Mouse (Mus musculus) heart, adult 8-10 months (tissue): ENCODE measurements at regions not wholly inside any gene's neighbourhood (a gene's known extent, or its start where the extent isn't known, plus 50 kb on each side); places are given as distances from the start of the nearest gene placed in this dataset.
A peak's percentile ranks its signal among the peaks of the same experiment; 100 is the strongest.

Experiments
- DNase-seq: peaks from one replicate; pipeline ENCODE4 v3.0.0; 2022; ENCODE audit warnings: low spot score

DNA sequence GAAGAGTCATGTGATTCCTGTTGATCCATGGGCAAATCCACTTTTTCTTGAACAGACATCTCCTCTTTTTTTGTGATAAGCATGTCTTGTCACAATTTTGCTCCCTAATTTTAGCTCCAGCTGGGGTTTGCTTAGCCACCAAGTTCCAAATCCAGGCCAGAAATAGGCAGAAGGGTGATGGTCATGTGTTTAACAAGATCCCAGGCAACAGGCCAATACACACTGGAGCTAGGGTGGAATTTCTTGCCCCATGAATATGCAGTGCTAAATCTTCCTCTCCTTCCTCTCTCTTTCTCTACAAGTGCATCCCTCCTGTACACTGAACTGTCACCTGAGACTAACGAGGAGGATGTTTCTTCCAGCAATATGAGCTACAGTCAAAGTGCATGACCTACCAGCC lies 58.6 kb upstream of the Vgll2 start:
- peak; percentile 60 for DNase-seq

DNA sequence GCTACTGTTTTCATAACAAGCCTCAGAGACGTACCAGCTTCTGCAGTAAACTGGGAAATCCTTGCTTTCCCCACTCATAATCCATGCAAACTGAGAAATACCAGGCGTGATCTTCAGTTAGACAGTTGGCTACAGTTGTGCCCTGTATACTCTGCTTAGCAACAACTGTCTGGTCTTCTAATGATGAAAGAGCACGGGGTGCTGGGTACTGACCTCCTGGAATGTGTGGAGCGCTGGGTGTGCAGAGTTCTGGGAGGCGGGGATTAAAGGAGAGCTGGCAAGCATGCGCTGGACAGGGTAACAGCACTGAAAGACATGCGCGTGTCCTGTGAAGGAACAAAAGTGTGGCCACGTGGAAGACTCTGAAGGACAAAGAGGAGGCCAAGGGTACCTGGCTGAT lies 52.2 kb upstream of the Vgll2 start:
- DNase-seq, result no peak
